Mouse (Mus musculus): ENCODE measurements at regions not wholly inside any gene's neighbourhood (a gene's known extent, or its start where the extent isn't known, plus 50 kb on each side); places are given as distances from the start of the nearest gene placed in this dataset.

DNA sequence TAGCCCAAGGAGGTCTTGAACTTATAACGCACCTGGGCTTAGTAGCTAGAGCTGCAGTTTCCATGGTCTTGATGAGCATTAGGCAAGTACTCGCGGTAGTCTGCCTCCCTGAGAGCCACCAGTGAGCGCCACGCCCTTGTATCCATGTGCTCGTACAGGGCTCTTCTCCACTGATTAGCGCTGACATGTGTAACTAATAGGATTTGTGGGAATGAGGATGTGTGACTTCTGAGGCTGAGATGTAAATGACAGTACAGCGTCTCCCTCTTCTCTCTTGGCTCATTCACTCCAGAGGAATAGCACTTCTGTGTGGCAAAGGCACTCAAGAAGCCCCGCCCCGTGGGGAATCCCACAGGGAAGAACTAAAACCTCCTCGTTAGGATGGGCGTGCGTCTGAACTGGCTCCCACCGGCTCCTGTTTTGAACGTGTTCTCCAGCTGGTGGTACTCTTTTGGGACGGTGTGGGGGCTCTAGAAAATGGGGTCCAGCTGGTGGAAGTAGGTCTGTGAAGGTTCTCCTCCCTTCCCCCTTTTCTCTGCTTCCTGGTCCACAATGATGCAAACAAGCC is 94.3 kb upstream of the Pkdcc start:
- DNase-seq = no peak
- Histone ChIP-seq H3K27ac (ENCODE audit: insufficient read depth, low read depth, low read length) (no peak overlapping the region), H3K27me3 (replicated peaks; ENCODE audit: control insufficient read depth, insufficient read depth, low read length) (no peaks in the 10 kb centered on the region), H3K4me1 (ENCODE audit: control insufficient read depth, insufficient read depth, low read length) (peaks cover 7% of the 10 kb centered on the region; the same call in 1 of the 2 replicates), H3K4me3 (ENCODE audit: insufficient read depth, low read depth, low read length) (no peak overlapping the region), H3K36me3 (ENCODE audit: control insufficient read depth, insufficient read depth, low read length) (no peaks in the 10 kb centered on the region)
- no peak for TF ChIP-seq POLR2A (IDR thresholded peaks at IDR 0.05; ENCODE audit: low read depth, low read length)
- no peak for TF ChIP-seq CTCF (conservative IDR thresholded peaks at IDR 0.05; ENCODE audit: insufficient read depth, insufficient read length, low read depth, low read length)
- 76% methylated on average over 16 of the region's 16 CpGs for WGBS

DNA sequence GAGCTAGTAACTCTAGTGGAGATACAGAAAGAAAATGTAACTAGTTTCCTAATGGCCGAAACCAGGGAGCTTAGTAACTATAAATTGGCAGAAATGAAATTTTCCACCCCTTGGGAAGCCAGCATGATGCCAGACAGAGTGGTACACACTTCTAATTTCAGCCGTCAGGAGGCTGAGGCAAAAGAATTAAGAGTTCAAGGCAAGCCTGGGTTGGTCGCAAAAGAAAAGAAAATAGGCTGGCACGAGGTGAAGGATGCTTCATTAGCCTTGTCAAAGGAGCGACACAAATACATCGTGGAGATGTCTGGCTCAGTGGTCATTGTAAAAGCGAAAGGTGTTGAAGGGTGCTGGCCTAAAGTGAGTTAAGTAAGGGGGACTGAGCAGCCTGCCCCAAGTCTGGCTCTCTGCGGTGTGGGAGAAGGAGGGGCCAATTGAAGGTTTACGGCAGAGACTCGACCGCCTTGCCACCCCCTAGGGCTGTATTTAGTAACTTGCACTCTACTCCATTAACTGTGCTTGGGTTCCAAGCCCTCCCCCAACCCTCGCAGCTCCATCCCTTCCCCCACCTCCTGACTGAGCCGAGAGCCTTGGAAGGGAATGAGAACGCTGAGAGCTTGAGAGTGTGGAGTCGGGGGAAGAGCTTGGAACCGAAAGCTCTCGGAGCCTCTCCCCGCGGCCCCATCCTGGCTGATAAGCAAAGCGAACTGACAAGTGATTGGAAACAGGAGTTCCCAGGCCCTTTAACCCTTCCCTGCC is 92.4 kb upstream of the Pkdcc start:
- Histone ChIP-seq H3K27me3 (replicated peaks; ENCODE audit: control insufficient read depth, insufficient read depth, low read length) (no peaks in the 10 kb centered on the region), H3K36me3 (ENCODE audit: control insufficient read depth, insufficient read depth, low read length) (no peaks in the 10 kb centered on the region), H3K4me3 (ENCODE audit: insufficient read depth, low read depth, low read length) (peak overlapping the region; percentile 13; the same call in 1 of the 2 replicates), H3K27ac (ENCODE audit: insufficient read depth, low read depth, low read length) (no peak overlapping the region), H3K4me1 (ENCODE audit: control insufficient read depth, insufficient read depth, low read length) (peaks cover 7% of the 10 kb centered on the region; the same call in 1 of the 2 replicates)
- WGBS = 18% methylated on average over 20 of the region's 20 CpGs
- TF ChIP-seq CTCF (conservative IDR thresholded peaks at IDR 0.05; ENCODE audit: insufficient read depth, insufficient read length, low read depth, low read length) = no peak
- no peak for TF ChIP-seq POLR2A (IDR thresholded peaks at IDR 0.05; ENCODE audit: low read depth, low read length)
- DNase-seq = peak; percentile 57

DNA sequence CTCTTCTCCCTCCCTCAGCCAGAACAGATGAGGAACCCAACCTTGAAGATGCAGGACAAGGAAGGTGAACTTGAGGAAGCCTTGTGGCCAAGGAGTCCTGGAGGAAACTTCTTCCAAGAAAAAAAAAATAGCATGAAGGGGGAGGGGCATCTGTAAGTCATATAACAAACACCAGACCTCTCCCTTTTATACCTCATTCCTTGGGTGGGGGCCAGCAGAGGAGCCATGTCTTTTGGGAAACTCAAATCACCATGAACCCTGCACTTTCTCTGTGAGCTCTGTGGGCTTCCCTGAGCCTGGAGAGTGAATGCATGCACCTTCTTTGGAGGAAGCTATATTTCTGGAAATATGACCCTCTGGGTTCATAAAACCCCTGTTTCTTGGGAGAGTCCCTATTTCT is 90.0 kb upstream of the Pkdcc start:
- no peaks in the 10 kb centered on the region for H3K36me3 ChIP-seq (ENCODE audit: control insufficient read depth, insufficient read depth, low read length)
- H3K4me1 ChIP-seq (ENCODE audit: control insufficient read depth, insufficient read depth, low read length) = peaks cover 7% of the 10 kb centered on the region; the same call in 1 of the 2 replicates
- TF ChIP-seq POLR2A (IDR thresholded peaks at IDR 0.05; ENCODE audit: low read depth, low read length) (no peak), CTCF (conservative IDR thresholded peaks at IDR 0.05; ENCODE audit: insufficient read depth, insufficient read length, low read depth, low read length) (no peak)
- no peak for DNase-seq
- H3K4me3 ChIP-seq (ENCODE audit: insufficient read depth, low read depth, low read length) = no peak overlapping the region
- H3K27ac ChIP-seq (ENCODE audit: insufficient read depth, low read depth, low read length) = no peak overlapping the region
- H3K27me3 ChIP-seq (replicated peaks; ENCODE audit: control insufficient read depth, insufficient read depth, low read length) = no peaks in the 10 kb centered on the region

DNA sequence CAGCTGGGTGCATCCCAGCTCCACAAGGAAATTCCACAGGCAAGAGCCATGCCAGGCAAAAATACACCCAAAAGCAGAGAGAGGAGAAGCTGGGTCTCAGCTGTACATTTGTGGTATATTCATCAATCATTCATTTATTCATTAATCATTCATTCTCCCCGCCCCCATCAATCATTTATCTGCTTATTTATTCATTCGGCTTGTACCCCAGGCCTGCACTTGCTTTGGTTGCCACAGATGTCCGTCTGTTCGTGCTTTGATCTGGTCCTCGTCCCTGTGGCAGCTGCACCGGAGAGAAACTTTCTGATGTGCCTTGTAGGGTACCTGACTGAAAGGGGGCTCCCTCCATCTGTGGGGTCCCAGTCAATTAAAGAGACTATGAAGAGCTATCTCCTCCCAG is 87.2 kb upstream of the Pkdcc start:
- TF ChIP-seq CTCF (conservative IDR thresholded peaks at IDR 0.05; ENCODE audit: insufficient read depth, insufficient read length, low read depth, low read length) (no peak), POLR2A (IDR thresholded peaks at IDR 0.05; ENCODE audit: low read depth, low read length) (no peak)
- no peak overlapping the region for H3K27ac ChIP-seq (ENCODE audit: insufficient read depth, low read depth, low read length)
- H3K27me3 ChIP-seq (replicated peaks; ENCODE audit: control insufficient read depth, insufficient read depth, low read length) = no peaks in the 10 kb centered on the region
- 81% methylated on average over 6 of the region's 6 CpGs for WGBS
- peaks cover 7% of the 10 kb centered on the region; the same call in 1 of the 2 replicates for H3K4me1 ChIP-seq (ENCODE audit: control insufficient read depth, insufficient read depth, low read length)
- no peak for DNase-seq
- H3K4me3 ChIP-seq (ENCODE audit: insufficient read depth, low read depth, low read length) = no peak overlapping the region
- no peaks in the 10 kb centered on the region for H3K36me3 ChIP-seq (ENCODE audit: control insufficient read depth, insufficient read depth, low read length)

DNA sequence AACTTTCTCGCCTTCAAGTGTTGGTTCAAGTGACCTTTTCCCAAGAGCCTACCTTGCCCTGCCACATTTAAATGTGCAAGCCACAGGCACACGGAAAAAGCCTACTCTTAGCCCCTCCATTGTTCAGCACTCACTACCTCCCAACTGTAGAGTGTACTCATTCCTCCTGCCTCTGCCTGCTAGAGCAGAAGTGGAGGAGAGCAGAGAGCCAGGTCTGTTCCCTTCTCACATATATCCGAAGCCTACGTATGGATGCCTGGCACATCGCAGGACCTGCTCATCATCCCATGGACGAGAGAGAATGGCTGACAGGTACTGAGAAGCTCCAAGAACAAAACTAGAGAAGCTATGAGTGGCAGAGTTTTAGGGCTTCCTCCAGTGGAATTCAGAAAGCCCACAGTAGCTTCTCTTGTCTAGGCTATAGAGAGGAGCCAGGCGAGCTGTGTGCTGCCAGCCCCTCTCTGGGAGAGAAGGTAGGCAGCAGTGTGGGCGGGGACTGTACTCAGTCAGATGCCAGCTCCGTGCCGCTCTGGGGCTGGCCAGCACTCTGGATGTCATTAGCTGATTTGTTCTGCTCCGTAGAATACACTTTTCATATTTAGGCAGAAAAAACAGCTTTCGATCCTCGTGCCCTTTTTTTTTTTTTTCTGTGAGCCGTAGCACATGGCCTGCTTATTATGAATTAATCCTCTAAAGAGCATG is 86.1 kb upstream of the Pkdcc start:
- 60% methylated on average over 14 of the region's 14 CpGs for WGBS
- TF ChIP-seq POLR2A (IDR thresholded peaks at IDR 0.05; ENCODE audit: low read depth, low read length) (no peak), CTCF (conservative IDR thresholded peaks at IDR 0.05; ENCODE audit: insufficient read depth, insufficient read length, low read depth, low read length) (no peak)
- H3K27ac ChIP-seq (ENCODE audit: insufficient read depth, low read depth, low read length) = no peak overlapping the region

DNA sequence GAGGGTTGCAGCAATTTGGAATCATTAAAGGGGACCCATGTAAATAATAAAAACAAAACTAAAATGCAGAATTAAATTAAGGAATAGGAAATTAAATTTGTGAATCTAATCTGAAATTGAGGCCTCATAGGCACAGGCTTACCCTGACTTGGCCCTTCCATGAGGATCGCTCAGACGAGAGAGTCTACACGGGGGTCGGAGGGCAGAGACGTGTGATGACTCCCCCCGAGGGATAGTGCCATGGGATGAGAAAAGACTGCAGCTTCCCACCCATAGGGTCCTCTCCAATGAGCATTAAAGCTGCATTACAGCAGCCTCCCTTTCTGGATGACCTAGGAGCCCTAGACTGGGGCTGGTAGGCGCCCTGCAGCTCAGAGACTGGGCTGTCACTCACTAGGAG is 85.4 kb upstream of the Pkdcc start:
- TF ChIP-seq CTCF (conservative IDR thresholded peaks at IDR 0.05; ENCODE audit: insufficient read depth, insufficient read length, low read depth, low read length) = no peak
- TF ChIP-seq POLR2A (IDR thresholded peaks at IDR 0.05; ENCODE audit: low read depth, low read length) = no peak
- Histone ChIP-seq H3K27me3 (replicated peaks; ENCODE audit: control insufficient read depth, insufficient read depth, low read length) (no peaks in the 10 kb centered on the region), H3K4me3 (ENCODE audit: insufficient read depth, low read depth, low read length) (no peak overlapping the region), H3K4me1 (ENCODE audit: control insufficient read depth, insufficient read depth, low read length) (no peaks in the 10 kb centered on the region), H3K27ac (ENCODE audit: insufficient read depth, low read depth, low read length) (no peak overlapping the region), H3K36me3 (ENCODE audit: control insufficient read depth, insufficient read depth, low read length) (no peaks in the 10 kb centered on the region)
- WGBS = 82% methylated on average over 7 of the region's 7 CpGs
- DNase-seq = no peak

More for the DNA sequence above, 86.1 kb upstream of the Pkdcc start:
- Histone ChIP-seq H3K4me3 (ENCODE audit: insufficient read depth, low read depth, low read length) (no peak overlapping the region), H3K4me1 (ENCODE audit: control insufficient read depth, insufficient read depth, low read length) (no peaks in the 10 kb centered on the region), H3K36me3 (ENCODE audit: control insufficient read depth, insufficient read depth, low read length) (no peaks in the 10 kb centered on the region), H3K27me3 (replicated peaks; ENCODE audit: control insufficient read depth, insufficient read depth, low read length) (no peaks in the 10 kb centered on the region)
- DNase-seq = peak; percentile 24

DNA sequence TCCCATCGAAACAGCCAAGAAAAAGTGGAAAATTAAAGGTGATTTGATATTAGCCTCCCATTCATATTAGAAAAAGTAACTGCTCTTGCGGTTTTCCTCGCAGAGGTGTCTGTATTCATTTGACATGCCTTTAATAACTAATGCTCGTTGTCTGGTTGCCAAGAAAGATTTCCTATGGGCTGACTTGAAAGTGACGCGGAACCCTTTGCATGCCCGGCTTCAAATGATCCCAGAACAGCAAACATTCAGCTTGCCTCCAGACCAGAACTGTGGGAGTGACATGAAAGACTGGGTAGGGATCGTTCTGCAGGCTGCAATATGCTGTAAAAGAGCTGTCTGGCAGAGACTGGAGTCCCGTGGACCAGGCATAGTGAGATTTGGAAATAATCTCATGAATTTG is 81.9 kb upstream of the Pkdcc start:
- no peaks in the 10 kb centered on the region for H3K4me1 ChIP-seq (ENCODE audit: control insufficient read depth, insufficient read depth, low read length)
- no peak for DNase-seq
- H3K27ac ChIP-seq (ENCODE audit: insufficient read depth, low read depth, low read length) = no peak overlapping the region
- no peaks in the 10 kb centered on the region for H3K27me3 ChIP-seq (replicated peaks; ENCODE audit: control insufficient read depth, insufficient read depth, low read length)
- no peaks in the 10 kb centered on the region for H3K36me3 ChIP-seq (ENCODE audit: control insufficient read depth, insufficient read depth, low read length)
- TF ChIP-seq POLR2A (IDR thresholded peaks at IDR 0.05; ENCODE audit: low read depth, low read length) = no peak
- no peak for TF ChIP-seq CTCF (conservative IDR thresholded peaks at IDR 0.05; ENCODE audit: insufficient read depth, insufficient read length, low read depth, low read length)
- no peak overlapping the region for H3K4me3 ChIP-seq (ENCODE audit: insufficient read depth, low read depth, low read length)
- 60% methylated on average over 9 of the region's 9 CpGs for WGBS

All from kidney, adult 2 months (tissue).